Mouse (Mus musculus) cerebellum, adult 2 months (tissue): ENCODE measurements at regions not wholly inside any gene's neighbourhood (a gene's known extent, or its start where the extent isn't known, plus 50 kb on each side); places are given as distances from the start of the nearest gene placed in this dataset.

Experiments
- CTCF ChIP-seq: fragments of 200-500 bp; IDR thresholded peaks from 2 replicates; pipeline ENCODE4 v1.5.1; 2011; ENCODE audit warnings: low read depth, mild to moderate bottlenecking, control low read depth, low read length, moderate library complexity, borderline replicate concordance; ENCODE audit not compliant: insufficient read depth
- POLR2A ChIP-seq: fragments of 200-500 bp; IDR thresholded peaks from 2 replicates; pipeline ENCODE4 v1.6.1; 2011; ENCODE audit warnings: low read length, control low read depth, borderline replicate concordance; ENCODE audit not compliant: insufficient read depth

GRCm38 (mm10) chr12:71749668-71750067 is 81.2 kb upstream of the Daam1 start:
- TF ChIP-seq POLR2A (no peak), CTCF (no peak)
